8 mouse cellular contexts compared by ENCODE assay signal in the genomic region with DNA sequence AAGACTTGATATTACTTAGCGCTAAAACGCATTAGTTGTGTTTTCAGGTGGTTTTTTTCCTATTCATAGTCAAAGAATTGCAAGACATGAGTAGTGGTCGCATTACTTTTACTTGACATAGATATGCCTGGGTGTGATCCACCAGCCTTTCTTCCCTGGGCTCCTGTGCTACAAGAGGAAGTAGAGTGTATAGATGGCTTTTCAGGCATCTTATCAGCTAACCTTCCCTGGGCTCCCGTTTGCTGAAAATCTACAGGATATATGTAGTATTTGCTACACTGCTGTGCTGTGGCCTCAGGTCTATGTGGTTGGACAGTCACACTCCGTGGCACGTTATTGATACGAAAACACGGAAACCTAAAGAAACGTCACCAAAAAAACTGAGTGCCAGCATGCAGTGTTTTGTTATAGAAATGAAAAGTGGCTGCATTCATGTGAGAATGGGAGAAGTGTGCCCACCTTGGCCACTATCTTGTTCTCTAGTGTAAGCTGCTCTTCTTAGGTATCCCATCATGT. TPM values are rescaled to one million over a fixed set of nuclear protein-coding genes. Genes with fewer than 3 reads are reported as not detected.
DNase-seq lines count a peak whose midpoint lies in the region; ATAC-seq and TF ChIP-seq lines count a peak whose summit lies in the region.

No protein-coding gene starts in this region.

- 82% methylated on average over 9 of the region's 9 CpGs for WGBS in lung, embryonic 14.5 days
- 87% methylated on average over 9 of the region's 9 CpGs for WGBS in embryonic facial prominence, embryonic 10.5 days
- 80% methylated on average over 9 of the region's 9 CpGs for WGBS in intestine, embryonic 15.5 days
- 90% methylated on average over 9 of the region's 9 CpGs for WGBS in neural tube, embryonic 14.5 days

- no peak overlapping the region for H3K27ac ChIP-seq in lung, embryonic 14.5 days (ENCODE audit: low read depth)
- no peak overlapping the region for H3K27ac ChIP-seq in embryonic facial prominence, embryonic 10.5 days (replicated peaks)
- H3K27ac ChIP-seq in intestine, embryonic 15.5 days, result no peak overlapping the region
- no peak overlapping the region for H3K27ac ChIP-seq in neural tube, embryonic 14.5 days (ENCODE audit: low read depth, low read length)

- no peak overlapping the region for H3K9ac ChIP-seq in lung, embryonic 14.5 days
- no peak overlapping the region for H3K9ac ChIP-seq in intestine, embryonic 15.5 days
- no peak overlapping the region for H3K9ac ChIP-seq in neural tube, embryonic 14.5 days (replicated peaks; ENCODE audit: low read depth, low read length)

- H3K27me3 ChIP-seq in lung, embryonic 14.5 days (ENCODE audit: insufficient read depth, low read length), result no peaks in the 10 kb centered on the region
- H3K27me3 ChIP-seq in embryonic facial prominence, embryonic 10.5 days (replicated peaks; ENCODE audit: low read depth, poor library complexity, severe bottlenecking), result no peaks in the 10 kb centered on the region
- H3K27me3 ChIP-seq in intestine, embryonic 15.5 days (replicated peaks), result no peaks in the 10 kb centered on the region
- no peaks in the 10 kb centered on the region for H3K27me3 ChIP-seq in neural tube, embryonic 14.5 days (ENCODE audit: control insufficient read depth, insufficient read depth, low read length)

- peak overlapping the region; percentile 87 for H3K4me3 ChIP-seq in lung, embryonic 14.5 days (ENCODE audit: low read depth, low read length)
- H3K4me3 ChIP-seq in embryonic facial prominence, embryonic 10.5 days, result peak overlapping the region; percentile 92
- H3K4me3 ChIP-seq in intestine, embryonic 15.5 days (replicated peaks), result no peak overlapping the region
- H3K4me3 ChIP-seq in neural tube, embryonic 14.5 days (ENCODE audit: low read depth, low read length), result no peak overlapping the region

- TF ChIP-seq CTCF in lung, embryonic 14.5 days (IDR thresholded peaks at IDR 0.05; ENCODE audit: low read depth), result no peak

- H3K4me1 ChIP-seq in lung, embryonic 14.5 days (ENCODE audit: insufficient read depth), result 0 out of 2 replicates have a peak, but pooled peaks cover 5% of the 10 kb centered on the region
- peaks cover 25% of the 10 kb centered on the region for H3K4me1 ChIP-seq in embryonic facial prominence, embryonic 10.5 days
- H3K4me1 ChIP-seq in intestine, embryonic 15.5 days (replicated peaks), result peaks cover 7% of the 10 kb centered on the region; the same call in 1 of the 2 replicates
- H3K4me1 ChIP-seq in neural tube, embryonic 14.5 days (ENCODE audit: control insufficient read depth, insufficient read depth, low read length), result peaks cover 18% of the 10 kb centered on the region

- H3K4me2 ChIP-seq in lung, embryonic 14.5 days, result peak overlapping the region; percentile 74
- H3K4me2 ChIP-seq in intestine, embryonic 15.5 days (replicated peaks), result peak overlapping the region; percentile 70
- H3K4me2 ChIP-seq in neural tube, embryonic 14.5 days (ENCODE audit: low read depth, low read length), result peak overlapping the region; percentile 89

- DNase-seq in lung, embryonic 14.5 days, result no peak
- no peak for DNase-seq in lung, postnatal 14 days
- DNase-seq in embryonic facial prominence, embryonic 10.5 days (ENCODE audit: low spot score), result no peak
- DNase-seq in cerebellum, adult 9-11 months, result no peak
- no peak for DNase-seq in ovary, postnatal 10 days (ENCODE audit: low spot score)
- no peak for DNase-seq in adrenal gland, postnatal 4 days (ENCODE audit: low spot score in 2 of 2)

- H3K36me3 ChIP-seq in lung, embryonic 14.5 days (ENCODE audit: insufficient read depth), result peaks cover 9% of the 10 kb centered on the region
- peaks cover 6% of the 10 kb centered on the region for H3K36me3 ChIP-seq in embryonic facial prominence, embryonic 10.5 days (replicated peaks)
- H3K36me3 ChIP-seq in intestine, embryonic 15.5 days, result no peaks in the 10 kb centered on the region
- H3K36me3 ChIP-seq in neural tube, embryonic 14.5 days (ENCODE audit: control insufficient read depth, insufficient read depth, low read length), result no peaks in the 10 kb centered on the region; the same call in 1 of the 2 replicates

- H3K9me3 ChIP-seq in lung, embryonic 14.5 days (ENCODE audit: low read depth, low read length), result no peaks in the 10 kb centered on the region
- H3K9me3 ChIP-seq in embryonic facial prominence, embryonic 10.5 days, result no peaks in the 10 kb centered on the region
- no peaks in the 10 kb centered on the region for H3K9me3 ChIP-seq in intestine, embryonic 15.5 days
- no peaks in the 10 kb centered on the region for H3K9me3 ChIP-seq in neural tube, embryonic 14.5 days (ENCODE audit: control insufficient read depth, low read length)

- ATAC-seq in lung, embryonic 14.5 days (ENCODE audit: insufficient read depth), result no peak
- no peak for ATAC-seq in intestine, embryonic 15.5 days
- ATAC-seq in neural tube, embryonic 14.5 days (ENCODE audit: low read depth), result no peak

RNA-seq across cellular contexts. Expression of a gene that starts 6.6 kb away (rescaled TPM):
- 3.6 and 4.0 TPM in 2 replicates for polyA plus RNA-seq in lung, embryonic 14.5 days (2014; fragmentation: Nextera tagmentation; extraction: Ambion mirVana)
- 4.2 and 4.7 TPM in 2 replicates for polyA plus RNA-seq in embryonic facial prominence, embryonic 10.5 days (2016; fragmentation: Nextera tagmentation; extraction: Ambion mirVana)
- polyA plus RNA-seq in intestine, embryonic 15.5 days (2015; fragmentation: Nextera tagmentation; extraction: Ambion mirVana), result 1.6 and 1.8 TPM in 2 replicates
- polyA plus RNA-seq in neural tube, embryonic 14.5 days (2014; fragmentation: Nextera tagmentation; extraction: Ambion mirVana), result 4.1 and 4.5 TPM in 2 replicates
- total RNA-seq in adrenal gland, postnatal 4 days (2021), result 1 to 10 TPM; 3.3 to 5.3 TPM

RNA-seq across cellular contexts. Expression of a gene that starts 6.7 kb away (rescaled TPM):
- polyA plus RNA-seq in lung, embryonic 14.5 days (2014; fragmentation: Nextera tagmentation; extraction: Ambion mirVana), result 36.8 and 37.9 TPM in 2 replicates
- 38.7 and 44.3 TPM in 2 replicates for polyA plus RNA-seq in embryonic facial prominence, embryonic 10.5 days (2016; fragmentation: Nextera tagmentation; extraction: Ambion mirVana)
- 36.0 and 42.5 TPM in 2 replicates for polyA plus RNA-seq in intestine, embryonic 15.5 days (2015; fragmentation: Nextera tagmentation; extraction: Ambion mirVana)
- polyA plus RNA-seq in neural tube, embryonic 14.5 days (2014; fragmentation: Nextera tagmentation; extraction: Ambion mirVana), result 41.3 and 45.5 TPM in 2 replicates
- 10 to 100 TPM; 79.9 to 82.0 TPM for total RNA-seq in adrenal gland, postnatal 4 days (2021)

Comparison
In these comparisons a context has a peak if more than half of its experiments do, and no peak if none do; other contexts are left out.
1. H3K4me3 ChIP-seq: peak in lung, embryonic 14.5 days (single experiment) and embryonic facial prominence, embryonic 10.5 days (single experiment); none in intestine, embryonic 15.5 days (single experiment) and neural tube, embryonic 14.5 days (single experiment).
2. Peak in every context shown above with its lines, with median percentiles within 50 percentile points of each other: H3K4me2 ChIP-seq.